Mouse (Mus musculus) neural tube, embryonic 15.5 days (tissue): ENCODE results near the gene Grid2. TPM values are rescaled to one million over a fixed set of nuclear protein-coding genes. Genes with fewer than 3 reads are reported as not detected.

ENCODE experiments used
- ATAC-seq: fragments of 200-750 bp; cut with Nextera tagmentation; 2 replicates; pipeline ENCODE4 v1.8.0; 2017; ENCODE audit warnings: mild to moderate bottlenecking, moderate TSS enrichment, moderate library complexity; ENCODE audit not compliant: low FRiP score
- H3K27ac ChIP-seq: fragments of 300-500 bp; sonication (generic); replicated peaks from 2 replicates; pipeline ENCODE4 v1.5.1; 2015; ENCODE audit warnings: mild to moderate bottlenecking, inconsistent platforms
- H3K27me3 ChIP-seq: fragments of 300-500 bp; sonication (generic); replicated peaks from 2 replicates; pipeline ENCODE4 v1.6.1; 2015; ENCODE audit warnings: inconsistent platforms
- H3K36me3 ChIP-seq: fragments of 300-500 bp; sonication (generic); 2 replicates; pipeline ENCODE4 v1.6.1; 2015; ENCODE audit warnings: inconsistent platforms
- H3K4me1 ChIP-seq: fragments of 300-500 bp; sonication (generic); 2 replicates; pipeline ENCODE4 v1.6.1; 2015; ENCODE audit warnings: inconsistent platforms
- H3K4me2 ChIP-seq: fragments of 300-500 bp; sonication (generic); 2 replicates; pipeline ENCODE4 v1.6.1; 2015; ENCODE audit warnings: inconsistent platforms, mild to moderate bottlenecking, moderate library complexity
- H3K4me3 ChIP-seq: fragments of 300-500 bp; sonication (generic); replicated peaks from 2 replicates; pipeline ENCODE4 v1.5.1; 2015; ENCODE audit warnings: mild to moderate bottlenecking, inconsistent platforms
- H3K9ac ChIP-seq: fragments of 300-500 bp; sonication (generic); replicated peaks from 2 replicates; pipeline ENCODE4 v1.6.1; 2015; ENCODE audit warnings: mild to moderate bottlenecking, inconsistent platforms
- H3K9me3 ChIP-seq: fragments of 300-500 bp; sonication (generic); replicated peaks from 2 replicates; pipeline ENCODE4 v1.6.1; 2016; ENCODE audit warnings: inconsistent platforms
- WGBS: fragments of 180-500 bp; shearing (Covaris S2); methylation state at CpG from one replicate; pipeline ENCODE4 v1.1.7; 2015; ENCODE audit warnings: mixed read lengths; 5-methylcytosine and 5-hydroxymethylcytosine counted together
- polyA plus RNA-seq: library from polyadenylated mRNA; unstranded; fragments of >200 nt; fragmentation: Nextera tagmentation; extraction: Ambion mirVana; gene quantifications from 2 replicates; pipeline ENCODE4 v1.2.1, GENCODE M21; 2015

Grid2 gene
- polyA plus RNA-seq, 1 experiment from 2014 or later, result 14.8 TPM

DNA sequence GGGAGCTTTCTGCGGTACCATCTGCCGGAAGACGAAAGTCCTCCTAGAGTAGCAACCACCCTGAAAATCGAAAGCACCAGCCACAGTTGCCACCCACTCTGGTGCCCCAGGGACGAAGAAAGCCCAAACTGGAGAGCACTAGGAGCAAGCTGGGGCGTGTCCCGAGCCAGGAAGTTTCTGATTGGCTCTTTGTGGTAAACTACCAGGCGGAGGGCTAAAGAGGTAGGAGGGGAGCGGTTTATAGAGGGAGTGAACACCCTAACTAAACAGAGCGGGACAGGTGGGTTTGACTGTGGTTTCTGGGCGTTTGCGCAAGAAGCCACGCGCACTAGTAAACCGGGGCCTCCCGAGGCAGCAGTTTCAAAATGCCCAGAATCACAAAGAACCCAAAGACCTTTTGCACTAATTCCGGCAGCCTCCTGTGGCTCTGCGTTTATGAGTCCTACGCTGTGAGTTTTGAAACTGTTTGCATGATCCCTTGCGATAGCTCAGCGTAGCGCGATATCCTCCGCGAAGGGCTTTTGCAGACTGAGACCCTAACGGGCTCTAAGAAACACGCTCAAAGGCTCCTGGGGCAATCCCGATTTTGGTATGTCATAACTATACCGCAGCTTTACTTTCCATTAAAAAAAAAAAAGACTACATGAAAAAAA lies 1472.2 kb downstream of the Grid2 start:
- under 1% methylated on average over 29 of the region's 29 CpGs for WGBS
- Histone ChIP-seq H3K4me1 (peaks cover 28% of the 10 kb centered on the region), H3K27ac (no peak overlapping the region), H3K36me3 (no peaks in the 10 kb centered on the region), H3K4me2 (peak overlapping the region; percentile 75), H3K27me3 (peaks cover 54% of the 10 kb centered on the region), H3K9ac (no peak overlapping the region), H3K9me3 (no peaks in the 10 kb centered on the region), H3K4me3 (peak overlapping the region; percentile 27)
- ATAC-seq, result peak; percentile 22; the same call in 1 of the 2 replicates

DNA sequence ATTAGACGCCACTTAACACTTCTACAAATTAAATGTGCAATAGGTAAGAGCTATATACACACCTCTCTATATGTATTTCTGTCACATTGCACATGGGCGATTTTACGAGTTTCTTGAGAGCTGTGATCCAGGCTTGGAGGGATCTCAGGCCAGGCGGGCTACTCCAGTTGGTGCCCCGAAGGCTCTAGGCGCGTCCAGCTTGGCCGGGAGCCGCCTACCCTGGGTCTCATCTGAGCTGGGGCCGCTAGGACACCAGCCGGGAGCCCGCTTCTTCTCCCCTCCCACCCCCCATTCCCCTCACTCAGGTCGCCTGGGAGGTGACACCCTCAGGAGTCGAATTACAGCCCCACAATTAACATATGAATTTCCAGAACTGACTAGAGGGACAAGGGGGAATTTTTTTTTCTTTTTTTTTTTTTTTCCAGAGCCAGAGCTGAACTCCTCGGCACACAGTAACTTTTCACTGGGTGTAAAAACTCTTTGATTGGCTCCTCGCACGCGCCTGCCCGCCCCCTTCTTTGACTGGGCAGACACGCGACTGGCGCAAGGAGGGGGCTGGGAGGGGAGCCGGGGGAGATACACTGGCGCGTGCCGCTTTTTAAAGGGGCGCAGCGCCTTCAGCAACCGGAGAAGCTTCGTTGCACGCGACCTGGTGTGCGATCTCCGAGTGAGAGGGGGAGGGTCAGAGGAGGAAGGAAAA lies 1473.0 kb downstream of the Grid2 start, which contains the start of gene Atoh1:
Atoh1 (plus strand) TSS at position 627 of the 700 bp plus-strand sequence.
- Histone ChIP-seq H3K36me3 (no peaks in the 10 kb centered on the region), H3K4me2 (peak within 1 kb of the TSS; percentile 75), H3K9ac (peak within 1 kb of the TSS; percentile 23; the same call in 1 of the 2 replicates), H3K4me1 (peaks cover 28% of the 10 kb centered on the region), H3K9me3 (no peaks in the 10 kb centered on the region), H3K27ac (no peak within 1 kb of the TSS), H3K27me3 (peaks cover 60% of the 10 kb centered on the region), H3K4me3 (peak within 1 kb of the TSS; percentile 39)
- peak; percentile 56 for ATAC-seq
- WGBS, result under 1% methylated on average over 34 of the region's 34 CpGs

DNA sequence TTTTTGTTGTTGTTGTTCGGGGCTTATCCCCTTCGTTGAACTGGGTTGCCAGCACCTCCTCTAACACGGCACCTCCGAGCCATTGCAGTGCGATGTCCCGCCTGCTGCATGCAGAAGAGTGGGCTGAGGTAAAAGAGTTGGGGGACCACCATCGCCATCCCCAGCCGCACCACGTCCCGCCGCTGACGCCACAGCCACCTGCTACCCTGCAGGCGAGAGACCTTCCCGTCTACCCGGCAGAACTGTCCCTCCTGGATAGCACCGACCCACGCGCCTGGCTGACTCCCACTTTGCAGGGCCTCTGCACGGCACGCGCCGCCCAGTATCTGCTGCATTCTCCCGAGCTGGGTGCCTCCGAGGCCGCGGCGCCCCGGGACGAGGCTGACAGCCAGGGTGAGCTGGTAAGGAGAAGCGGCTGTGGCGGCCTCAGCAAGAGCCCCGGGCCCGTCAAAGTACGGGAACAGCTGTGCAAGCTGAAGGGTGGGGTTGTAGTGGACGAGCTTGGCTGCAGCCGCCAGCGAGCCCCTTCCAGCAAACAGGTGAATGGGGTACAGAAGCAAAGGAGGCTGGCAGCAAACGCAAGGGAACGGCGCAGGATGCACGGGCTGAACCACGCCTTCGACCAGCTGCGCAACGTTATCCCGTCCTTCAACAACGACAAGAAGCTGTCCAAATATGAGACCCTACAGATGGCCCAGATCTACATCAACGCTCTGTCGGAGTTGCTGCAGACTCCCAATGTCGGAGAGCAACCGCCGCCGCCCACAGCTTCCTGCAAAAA lies 1473.7 kb downstream of the Grid2 start:
- peak; percentile 69 for ATAC-seq
- H3K4me3 ChIP-seq, result peak overlapping the region; percentile 39
- no peaks in the 10 kb centered on the region for H3K36me3 ChIP-seq
- H3K27ac ChIP-seq, result no peak overlapping the region
- H3K27me3 ChIP-seq, result peaks cover 67% of the 10 kb centered on the region
- H3K9ac ChIP-seq, result peak overlapping the region; percentile 23; the same call in 1 of the 2 replicates
- H3K4me1 ChIP-seq, result peaks cover 33% of the 10 kb centered on the region
- WGBS, result under 1% methylated on average over 53 of the region's 53 CpGs
- H3K4me2 ChIP-seq, result peak overlapping the region; percentile 75
- H3K9me3 ChIP-seq, result no peaks in the 10 kb centered on the region

DNA sequence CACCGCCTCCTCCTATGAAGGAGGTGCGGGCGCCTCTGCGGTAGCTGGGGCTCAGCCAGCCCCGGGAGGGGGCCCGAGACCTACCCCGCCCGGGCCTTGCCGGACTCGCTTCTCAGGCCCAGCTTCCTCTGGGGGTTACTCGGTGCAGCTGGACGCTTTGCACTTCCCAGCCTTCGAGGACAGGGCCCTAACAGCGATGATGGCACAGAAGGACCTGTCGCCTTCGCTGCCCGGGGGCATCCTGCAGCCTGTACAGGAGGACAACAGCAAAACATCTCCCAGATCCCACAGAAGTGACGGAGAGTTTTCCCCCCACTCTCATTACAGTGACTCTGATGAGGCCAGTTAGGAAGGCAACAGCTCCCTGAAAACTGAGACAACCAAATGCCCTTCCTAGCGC lies 1474.4 kb downstream of the Grid2 start:
- Histone ChIP-seq H3K9me3 (no peaks in the 10 kb centered on the region), H3K4me3 (peak overlapping the region; percentile 39), H3K4me1 (peaks cover 38% of the 10 kb centered on the region), H3K9ac (no peak overlapping the region), H3K27me3 (peaks cover 73% of the 10 kb centered on the region), H3K4me2 (peak overlapping the region; percentile 75), H3K27ac (no peak overlapping the region), H3K36me3 (no peaks in the 10 kb centered on the region)
- no peak; the same call in 1 of the 2 replicates for ATAC-seq
- WGBS, result under 1% methylated on average over 19 of the region's 19 CpGs

DNA sequence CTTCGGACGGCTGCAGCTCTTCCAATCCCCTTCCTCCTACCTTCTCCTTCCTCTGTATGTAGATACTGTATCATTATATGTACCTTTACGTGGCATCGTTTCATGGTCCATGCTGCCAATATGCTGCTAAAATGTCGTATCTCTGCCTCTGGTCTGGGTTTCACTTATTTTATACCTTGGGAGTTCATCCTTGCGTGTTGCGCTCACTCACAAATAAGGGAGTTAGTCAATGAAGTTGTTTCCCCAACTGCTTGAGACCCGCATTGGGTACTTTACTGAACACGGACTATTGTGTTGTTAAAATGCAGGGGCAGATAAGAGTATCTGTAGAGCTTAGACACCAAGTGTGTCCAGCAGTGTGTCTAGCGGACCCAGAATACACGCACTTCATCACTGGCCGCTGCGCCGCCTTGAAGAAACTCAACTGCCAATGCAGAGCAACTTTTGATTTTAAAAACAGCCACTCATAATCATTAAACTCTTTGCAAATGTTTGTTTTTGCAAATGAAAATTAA lies 1474.9 kb downstream of the Grid2 start:
- Histone ChIP-seq H3K9me3 (no peaks in the 10 kb centered on the region), H3K27me3 (peaks cover 78% of the 10 kb centered on the region), H3K36me3 (no peaks in the 10 kb centered on the region), H3K27ac (no peak overlapping the region), H3K9ac (no peak overlapping the region), H3K4me2 (peak overlapping the region; percentile 75), H3K4me1 (peaks cover 38% of the 10 kb centered on the region), H3K4me3 (no peak overlapping the region)
- ATAC-seq, result no peak
- 3% methylated on average over 14 of the region's 14 CpGs for WGBS

DNA sequence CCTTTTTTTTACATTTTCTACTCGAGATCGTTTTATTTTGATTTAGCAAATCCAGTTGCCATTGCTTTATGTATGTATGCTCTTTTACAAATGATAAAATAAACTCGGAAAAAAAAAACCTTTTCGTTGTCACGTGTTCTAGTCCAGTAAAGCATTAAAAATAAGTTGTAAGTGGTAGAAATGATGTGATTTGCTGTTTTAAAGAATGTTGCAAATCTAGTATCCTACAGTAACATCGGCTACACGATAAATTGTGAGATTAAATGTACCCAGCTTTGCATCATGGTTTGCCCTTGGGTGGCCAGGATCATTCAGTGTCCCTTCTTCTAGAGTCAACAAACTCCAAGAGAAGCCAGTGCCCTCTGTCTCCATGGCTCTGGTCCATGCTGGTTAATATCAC lies 1475.5 kb downstream of the Grid2 start:
- Histone ChIP-seq H3K27ac (no peak overlapping the region), H3K4me3 (no peak overlapping the region), H3K36me3 (no peaks in the 10 kb centered on the region), H3K4me1 (peaks cover 38% of the 10 kb centered on the region), H3K9me3 (no peaks in the 10 kb centered on the region), H3K9ac (no peak overlapping the region), H3K27me3 (peaks cover 82% of the 10 kb centered on the region), H3K4me2 (no peak overlapping the region)
- ATAC-seq, result no peak
- WGBS, result 4% methylated on average over 7 of the region's 7 CpGs

DNA sequence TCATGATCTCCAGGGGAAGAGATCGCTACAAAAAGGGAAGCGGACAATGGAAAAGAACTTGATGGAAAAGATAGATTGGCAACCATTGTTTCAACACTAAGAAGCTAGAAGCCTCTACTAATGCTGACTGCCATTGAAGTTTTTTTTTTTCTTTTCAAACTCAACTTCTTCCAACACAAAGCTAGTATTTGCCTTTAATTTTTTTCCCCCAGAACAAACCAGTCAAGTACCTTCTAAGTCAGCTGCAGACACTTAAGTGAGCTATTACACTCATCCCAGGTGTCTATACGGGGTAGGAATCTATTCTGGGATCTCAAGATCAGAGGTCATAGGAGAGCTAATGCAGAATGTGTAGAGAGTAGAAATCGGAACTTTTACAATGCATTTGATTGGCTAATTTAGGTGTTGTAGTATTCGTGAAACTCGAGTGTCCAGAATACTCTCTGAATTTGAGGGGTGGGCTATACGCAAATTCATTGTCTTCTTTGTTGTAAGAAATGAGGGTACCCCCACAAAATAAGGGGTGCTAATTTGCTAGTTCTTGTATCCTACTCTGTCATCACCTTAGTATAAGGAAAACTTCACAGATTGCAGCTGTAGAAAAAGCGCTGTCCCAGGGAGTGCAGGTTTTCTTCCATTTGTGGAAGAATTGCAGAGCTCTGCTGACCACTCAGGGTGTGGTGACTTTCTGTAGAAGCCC lies 1476.1 kb downstream of the Grid2 start:
- peaks cover 85% of the 10 kb centered on the region for H3K27me3 ChIP-seq
- ATAC-seq, result no peak
- peaks cover 38% of the 10 kb centered on the region for H3K4me1 ChIP-seq
- no peak overlapping the region for H3K4me3 ChIP-seq
- H3K36me3 ChIP-seq, result no peaks in the 10 kb centered on the region
- WGBS, result 2% methylated on average over 8 of the region's 8 CpGs
- H3K27ac ChIP-seq, result no peak overlapping the region
- no peaks in the 10 kb centered on the region for H3K9me3 ChIP-seq
- H3K4me2 ChIP-seq, result no peak overlapping the region
- no peak overlapping the region for H3K9ac ChIP-seq

DNA sequence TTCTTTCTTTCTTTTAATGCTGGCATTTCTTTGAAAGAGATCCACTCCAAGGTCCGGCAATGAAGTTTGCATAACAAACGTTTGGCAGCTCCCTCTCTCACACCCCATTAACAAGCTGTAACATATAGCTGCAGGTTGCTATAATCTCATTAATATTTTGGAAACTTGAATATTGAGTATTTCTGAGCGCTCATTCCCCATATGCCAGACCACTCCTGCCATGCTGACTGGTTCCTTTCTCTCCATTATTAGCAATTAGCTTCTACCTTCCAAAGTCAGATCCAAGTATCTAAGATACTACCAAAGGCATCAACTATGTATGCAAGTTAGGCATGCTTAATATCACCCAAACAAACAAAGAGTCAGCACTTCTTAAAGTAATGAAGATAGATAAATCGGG lies 1477.6 kb downstream of the Grid2 start:
- Histone ChIP-seq H3K27ac (no peak overlapping the region), H3K36me3 (no peaks in the 10 kb centered on the region), H3K4me1 (peaks cover 31% of the 10 kb centered on the region), H3K4me3 (no peak overlapping the region), H3K4me2 (no peak overlapping the region), H3K27me3 (peaks cover 74% of the 10 kb centered on the region), H3K9me3 (no peaks in the 10 kb centered on the region), H3K9ac (no peak overlapping the region)
- WGBS, result 3% methylated on average over 4 of the region's 4 CpGs
- no peak for ATAC-seq

DNA sequence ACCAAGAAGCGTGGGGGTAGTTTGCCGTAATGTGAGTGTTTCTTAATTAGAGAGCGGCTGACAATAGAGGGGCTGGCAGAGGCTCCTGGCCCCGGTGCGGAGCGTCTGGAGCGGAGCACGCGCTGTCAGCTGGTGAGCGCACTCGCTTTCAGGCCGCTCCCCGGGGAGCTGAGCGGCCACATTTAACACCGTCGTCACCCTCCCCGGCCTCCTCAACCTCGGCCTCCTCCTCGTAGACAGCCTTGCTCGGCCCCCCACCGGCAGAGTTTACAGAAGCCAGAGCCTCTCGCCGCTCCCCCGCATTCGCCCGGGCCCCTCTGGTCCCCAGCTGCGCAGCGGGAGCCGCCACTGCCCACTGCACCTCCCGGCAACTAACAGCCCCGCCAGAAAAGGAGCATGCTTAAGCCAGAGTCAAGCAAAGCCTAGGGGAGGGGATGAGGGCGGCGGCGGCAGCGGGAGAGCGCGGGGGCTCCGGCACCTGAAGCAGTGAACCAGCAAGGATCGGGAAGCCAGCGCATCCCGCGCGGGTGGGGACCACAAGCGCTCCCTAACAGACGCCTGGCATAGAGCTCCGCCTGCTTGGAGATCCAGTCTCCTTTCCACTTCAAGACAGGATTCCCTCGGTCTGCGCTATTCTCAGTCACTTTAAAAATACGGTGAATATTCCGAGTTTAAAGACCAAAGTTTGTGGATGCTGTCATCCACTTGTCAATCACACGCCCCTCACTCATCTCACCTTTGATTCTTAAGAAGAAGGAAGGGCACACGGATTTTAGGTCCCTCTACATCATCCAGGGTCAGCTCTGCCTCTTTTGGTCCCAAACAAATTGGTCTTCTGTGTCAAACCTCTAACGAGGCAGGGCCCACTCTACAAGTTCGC lies 1479.0 kb downstream of the Grid2 start:
- H3K36me3 ChIP-seq, result no peaks in the 10 kb centered on the region
- H3K4me3 ChIP-seq, result peak overlapping the region; percentile 42
- no peaks in the 10 kb centered on the region for H3K9me3 ChIP-seq
- peaks cover 65% of the 10 kb centered on the region for H3K27me3 ChIP-seq
- peaks cover 18% of the 10 kb centered on the region for H3K4me1 ChIP-seq
- WGBS, result 1% methylated on average over 54 of the region's 54 CpGs
- peak overlapping the region; percentile 28; the same call in 1 of the 2 replicates for H3K9ac ChIP-seq
- H3K27ac ChIP-seq, result no peak overlapping the region
- peak overlapping the region; percentile 85 for H3K4me2 ChIP-seq
- ATAC-seq, result peak; percentile 78

DNA sequence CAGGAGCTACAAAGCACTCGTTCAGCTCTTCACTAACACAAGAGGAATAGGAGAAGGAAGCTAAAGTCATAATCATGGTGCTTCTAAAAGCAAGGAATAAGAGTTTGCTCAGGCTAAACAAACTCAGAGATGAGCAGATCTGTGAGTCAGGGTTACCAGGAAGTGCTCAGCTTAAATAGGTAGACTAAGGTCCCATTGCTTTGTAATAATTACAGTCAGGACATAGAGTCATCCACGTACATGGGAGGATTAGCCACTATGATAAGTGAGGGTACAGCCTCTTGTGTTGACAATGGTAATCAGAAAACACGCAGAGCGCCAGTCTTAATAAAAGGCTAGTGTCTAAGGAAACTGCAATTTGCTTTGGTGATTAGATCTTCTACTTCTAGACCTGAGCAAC lies 1480.6 kb downstream of the Grid2 start:
- H3K27me3 ChIP-seq, result peaks cover 57% of the 10 kb centered on the region
- H3K4me3 ChIP-seq, result no peak overlapping the region
- H3K4me1 ChIP-seq, result peaks cover 11% of the 10 kb centered on the region
- no peak overlapping the region for H3K9ac ChIP-seq
- H3K9me3 ChIP-seq, result no peaks in the 10 kb centered on the region
- no peak for ATAC-seq
- 83% methylated on average over 4 of the region's 4 CpGs for WGBS
- no peaks in the 10 kb centered on the region for H3K36me3 ChIP-seq
- H3K4me2 ChIP-seq, result no peak overlapping the region
- no peak overlapping the region for H3K27ac ChIP-seq
